Mouse (Mus musculus): ENCODE data around the gene Ldhc.
"Not testable (repeated sequence)": the region's sequence is repeated elsewhere in the genome, so short reads cannot be mapped to it uniquely, and the experiment has no call there.

DNA sequence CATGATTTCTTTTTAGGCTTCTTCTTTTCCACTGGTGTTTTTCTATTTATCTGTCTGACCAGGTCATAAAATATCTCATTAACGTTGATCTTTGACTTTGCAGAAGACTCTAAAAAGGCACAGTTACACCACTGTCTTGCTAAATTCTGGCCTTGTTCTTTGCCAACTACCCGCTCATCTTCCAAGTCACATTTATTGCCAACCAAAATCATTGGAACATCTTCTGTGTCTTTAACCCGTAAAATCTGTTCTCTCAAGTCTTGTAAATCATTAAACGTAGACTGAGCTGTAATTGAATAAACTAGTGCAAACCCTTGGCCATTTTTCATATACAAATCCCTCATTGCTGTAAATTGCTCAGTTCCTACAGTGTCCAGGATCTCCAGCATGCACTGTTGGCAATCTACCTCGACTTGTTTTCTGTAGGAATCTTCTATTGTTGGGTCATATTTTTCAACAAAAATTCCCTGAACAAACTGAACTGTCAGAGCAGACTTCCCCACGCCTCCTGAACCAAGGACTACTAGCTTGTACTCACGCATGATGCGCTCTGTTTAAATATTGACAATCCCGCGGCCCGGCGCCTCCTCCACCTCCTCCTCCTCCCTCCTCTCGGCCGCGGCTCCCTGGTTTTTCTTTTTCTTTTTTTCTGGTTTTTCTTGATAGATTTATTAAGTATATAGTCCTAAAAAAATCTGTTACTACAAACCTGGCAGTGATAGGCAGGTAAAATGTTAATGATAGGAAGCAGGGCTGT, 39.9 kb upstream of the Ldhc start:
- not testable (repeated sequence) for TF ChIP-seq POLR2A (IDR thresholded peaks at IDR 0.05; ENCODE audit: low read depth, low read length); CTCF (conservative IDR thresholded peaks at IDR 0.05; ENCODE audit: insufficient read depth, insufficient read length, low read depth, low read length)
